Mouse (Mus musculus): Measurements from ENCODE around the gene Spint2. TPM values are rescaled to one million over a fixed set of nuclear protein-coding genes. Genes with fewer than 3 reads are reported as not detected.
A peak's percentile ranks its signal among the peaks of the same experiment; 100 is the strongest.

Spint2 gene
- polyA plus RNA-seq, 1 experiment from 2014 or later: 28.4 TPM

GRCm38 (mm10) chr7:29270445-29270844 lies 11.3 kb downstream of the Spint2 start:
- Histone ChIP-seq H3K36me3 (no peaks in the 10 kb centered on the region), H3K4me3 (no peak overlapping the region), H3K4me2 (no peak overlapping the region), H3K9ac (no peak overlapping the region), H3K27me3 (replicated peaks) (no peaks in the 10 kb centered on the region), H3K4me1 (no peaks in the 10 kb centered on the region; the same call in 1 of the 2 replicates), H3K9me3 (replicated peaks) (no peaks in the 10 kb centered on the region), H3K27ac (no peak overlapping the region)
- WGBS (ENCODE audit: insufficient replicate concordance): 64% methylated on average over 4 of the region's 4 CpGs
- no peak for ATAC-seq

- WGBS (ENCODE audit: insufficient replicate concordance): 60% methylated on average over 4 of the region's 4 CpGs
- Histone ChIP-seq H3K27me3 (replicated peaks) (no peaks in the 10 kb centered on the region), H3K4me3 (no peak overlapping the region), H3K9ac (no peak overlapping the region), H3K9me3 (replicated peaks) (no peaks in the 10 kb centered on the region), H3K27ac (no peak overlapping the region), H3K36me3 (no peaks in the 10 kb centered on the region), H3K4me2 (no peak overlapping the region), H3K4me1 (no peaks in the 10 kb centered on the region; the same call in 1 of the 2 replicates)
- ATAC-seq: no peak
Measured at GRCm38 (mm10) chr7:29266931-29267330, 14.8 kb downstream of the Spint2 start.

GRCm38 (mm10) chr7:29265636-29266035 lies 16.1 kb downstream of the Spint2 start:
- ATAC-seq: no peak

GRCm38 (mm10) chr7:29263831-29264230 lies 17.9 kb downstream of the Spint2 start:
- H3K9ac ChIP-seq: no peak overlapping the region
- WGBS (ENCODE audit: insufficient replicate concordance): 73% methylated on average over 3 of the region's 3 CpGs
- no peaks in the 10 kb centered on the region for H3K27me3 ChIP-seq (replicated peaks)
- H3K36me3 ChIP-seq: no peaks in the 10 kb centered on the region
- H3K4me3 ChIP-seq: no peak overlapping the region
- no peaks in the 10 kb centered on the region for H3K9me3 ChIP-seq (replicated peaks)
- no peak overlapping the region for H3K4me2 ChIP-seq
- no peaks in the 10 kb centered on the region for H3K4me1 ChIP-seq
- ATAC-seq: no peak
- H3K27ac ChIP-seq: no peak overlapping the region

More at GRCm38 (mm10) chr7:29265636-29266035, 16.1 kb downstream of the Spint2 start:
- no peak overlapping the region for H3K9ac ChIP-seq
- 76% methylated on average over 7 of the region's 7 CpGs for WGBS (ENCODE audit: insufficient replicate concordance)
- no peaks in the 10 kb centered on the region for H3K27me3 ChIP-seq (replicated peaks)
- H3K4me1 ChIP-seq: no peaks in the 10 kb centered on the region
- H3K36me3 ChIP-seq: no peaks in the 10 kb centered on the region
- no peak overlapping the region for H3K27ac ChIP-seq
- H3K4me3 ChIP-seq: no peak overlapping the region
- H3K9me3 ChIP-seq (replicated peaks): no peaks in the 10 kb centered on the region
- no peak overlapping the region for H3K4me2 ChIP-seq

- H3K27ac ChIP-seq: no peak overlapping the region
- no peak overlapping the region for H3K9ac ChIP-seq
- H3K27me3 ChIP-seq (replicated peaks): no peaks in the 10 kb centered on the region
- WGBS (ENCODE audit: insufficient replicate concordance): 67% methylated on average over 6 of the region's 6 CpGs
- H3K4me2 ChIP-seq: no peak overlapping the region
- no peaks in the 10 kb centered on the region for H3K36me3 ChIP-seq
- H3K4me3 ChIP-seq: no peak overlapping the region
- H3K4me1 ChIP-seq: no peaks in the 10 kb centered on the region
- no peaks in the 10 kb centered on the region for H3K9me3 ChIP-seq (replicated peaks)
- no peak for ATAC-seq
Measured at GRCm38 (mm10) chr7:29262151-29262550, 19.6 kb downstream of the Spint2 start.

GRCm38 (mm10) chr7:29259781-29260730 lies 21.7 kb downstream of the Spint2 start:
- H3K4me2 ChIP-seq: no peak overlapping the region
- no peak for ATAC-seq
- no peak overlapping the region for H3K4me3 ChIP-seq
- no peaks in the 10 kb centered on the region for H3K36me3 ChIP-seq
- WGBS (ENCODE audit: insufficient replicate concordance): 77% methylated on average over 10 of the region's 10 CpGs
- no peak overlapping the region for H3K9ac ChIP-seq
- no peaks in the 10 kb centered on the region for H3K4me1 ChIP-seq
- no peaks in the 10 kb centered on the region for H3K27me3 ChIP-seq (replicated peaks)
- H3K27ac ChIP-seq: no peak overlapping the region
- H3K9me3 ChIP-seq (replicated peaks): no peaks in the 10 kb centered on the region

GRCm38 (mm10) chr7:29257368-29257767 lies 24.3 kb downstream of the Spint2 start:
- no peaks in the 10 kb centered on the region for H3K36me3 ChIP-seq
- peaks cover 20% of the 10 kb centered on the region for H3K4me1 ChIP-seq
- H3K9me3 ChIP-seq (replicated peaks): no peaks in the 10 kb centered on the region
- H3K4me3 ChIP-seq: no peak overlapping the region
- no peaks in the 10 kb centered on the region for H3K27me3 ChIP-seq (replicated peaks)
- ATAC-seq: no peak
- H3K9ac ChIP-seq: no peak overlapping the region
- no peak overlapping the region for H3K27ac ChIP-seq
- WGBS (ENCODE audit: insufficient replicate concordance): 70% methylated on average over 1 of the region's 1 CpGs
- H3K4me2 ChIP-seq: no peak overlapping the region

- no peak for ATAC-seq
- no peak overlapping the region for H3K27ac ChIP-seq
- H3K9ac ChIP-seq: no peak overlapping the region
- H3K4me1 ChIP-seq: peaks cover 24% of the 10 kb centered on the region
- WGBS (ENCODE audit: insufficient replicate concordance): 68% methylated on average over 4 of the region's 4 CpGs
- no peak overlapping the region for H3K4me2 ChIP-seq
- H3K27me3 ChIP-seq (replicated peaks): no peaks in the 10 kb centered on the region
- H3K4me3 ChIP-seq: no peak overlapping the region
- H3K9me3 ChIP-seq (replicated peaks): no peaks in the 10 kb centered on the region
- no peaks in the 10 kb centered on the region for H3K36me3 ChIP-seq
Measured at GRCm38 (mm10) chr7:29255875-29256274, 25.8 kb downstream of the Spint2 start.

GRCm38 (mm10) chr7:29253842-29254241 lies 27.9 kb downstream of the Spint2 start:
- 25% methylated on average over 5 of the region's 5 CpGs for WGBS (ENCODE audit: insufficient replicate concordance)
- no peaks in the 10 kb centered on the region for H3K36me3 ChIP-seq
- no peak overlapping the region for H3K9ac ChIP-seq
- H3K4me2 ChIP-seq: no peak overlapping the region
- H3K9me3 ChIP-seq (replicated peaks): no peaks in the 10 kb centered on the region
- peak; percentile 43; the same call in 1 of the 2 replicates for ATAC-seq
- 0 out of 2 replicates have a peak overlapping the region, but pooled peaks have one; percentile 22 for H3K27ac ChIP-seq
- H3K4me3 ChIP-seq: no peak overlapping the region
- no peaks in the 10 kb centered on the region for H3K27me3 ChIP-seq (replicated peaks)
- peaks cover 26% of the 10 kb centered on the region for H3K4me1 ChIP-seq

GRCm38 (mm10) chr7:29251166-29251565 lies 30.5 kb downstream of the Spint2 start:
- Histone ChIP-seq H3K27ac (no peak overlapping the region), H3K4me1 (peaks cover 43% of the 10 kb centered on the region), H3K27me3 (replicated peaks) (no peaks in the 10 kb centered on the region), H3K4me3 (no peak overlapping the region), H3K36me3 (peaks cover 5% of the 10 kb centered on the region), H3K9ac (no peak overlapping the region), H3K4me2 (no peak overlapping the region), H3K9me3 (replicated peaks) (no peaks in the 10 kb centered on the region)
- ATAC-seq: no peak
- WGBS (ENCODE audit: insufficient replicate concordance): 60% methylated on average over 3 of the region's 3 CpGs

GRCm38 (mm10) chr7:29248261-29248841 lies 33.4 kb downstream of the Spint2 start, which contains the start of gene 2200002D01Rik:
Gene 2200002D01Rik, minus strand, starts transcription at chr7:29248466.
- Histone ChIP-seq H3K36me3 (peaks cover 27% of the 10 kb centered on the region), H3K27me3 (replicated peaks) (no peaks in the 10 kb centered on the region), H3K4me2 (peak within 1 kb of the TSS; percentile 85), H3K9me3 (replicated peaks) (no peaks in the 10 kb centered on the region), H3K4me1 (peaks cover 37% of the 10 kb centered on the region), H3K9ac (peak within 1 kb of the TSS; percentile 61), H3K27ac (no peak within 1 kb of the TSS), H3K4me3 (peak within 1 kb of the TSS; percentile 47)
- 23% methylated on average over 20 of the region's 20 CpGs for WGBS (ENCODE audit: insufficient replicate concordance)
- ATAC-seq: peak; percentile 36; the same call in 1 of the 2 replicates

GRCm38 (mm10) chr7:29247706-29248105 lies 34.0 kb downstream of the Spint2 start:
- peak overlapping the region; percentile 47 for H3K4me3 ChIP-seq
- peak overlapping the region; percentile 61 for H3K9ac ChIP-seq
- ATAC-seq: no peak
- H3K36me3 ChIP-seq: peaks cover 27% of the 10 kb centered on the region
- peaks cover 31% of the 10 kb centered on the region for H3K4me1 ChIP-seq
- no peaks in the 10 kb centered on the region for H3K9me3 ChIP-seq (replicated peaks)
- peak overlapping the region; percentile 85 for H3K4me2 ChIP-seq
- H3K27ac ChIP-seq: no peak overlapping the region
- H3K27me3 ChIP-seq (replicated peaks): no peaks in the 10 kb centered on the region
- 19% methylated on average over 19 of the region's 19 CpGs for WGBS (ENCODE audit: insufficient replicate concordance)

Data from liver, embryonic 12.5 days (tissue).